Mouse (Mus musculus): ENCODE data around the gene Rnf151.

DNA sequence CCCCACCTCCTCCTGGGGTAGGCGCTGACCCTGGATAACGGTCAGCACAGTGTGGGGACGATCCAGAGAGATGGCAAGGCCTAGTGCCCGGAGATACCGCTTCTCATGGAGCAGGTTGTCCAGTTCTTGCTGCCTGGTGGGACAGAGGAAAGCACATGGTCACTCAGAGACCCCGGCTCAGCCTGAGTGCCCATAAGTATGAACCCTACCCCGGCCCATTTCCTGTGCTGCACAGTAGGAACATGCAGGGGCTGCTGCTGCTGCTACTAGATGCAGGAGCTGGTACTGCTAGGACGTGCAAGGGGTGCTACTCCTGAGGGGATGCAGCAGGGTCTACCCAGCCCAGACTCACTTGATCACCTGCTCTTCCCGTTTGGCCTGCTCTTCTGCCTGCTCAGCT is 16.6 kb downstream of the Rnf151 start:
- no peak for TF ChIP-seq POLR2A (IDR thresholded peaks at IDR 0.05; ENCODE audit: insufficient read depth, low read depth, low read length)
- TF ChIP-seq CTCF (IDR thresholded peaks at IDR 0.05; ENCODE audit: insufficient read depth, low read depth, low read length) = no peak
